Mouse (Mus musculus) kidney, postnatal 14 days (tissue): ENCODE results near the gene Ifngr1.

Experiments
- DNase-seq: peaks from one replicate; pipeline ENCODE4 v3.0.0; 2022; ENCODE audit warnings: mixed read lengths

Ifngr1 gene

DNA sequence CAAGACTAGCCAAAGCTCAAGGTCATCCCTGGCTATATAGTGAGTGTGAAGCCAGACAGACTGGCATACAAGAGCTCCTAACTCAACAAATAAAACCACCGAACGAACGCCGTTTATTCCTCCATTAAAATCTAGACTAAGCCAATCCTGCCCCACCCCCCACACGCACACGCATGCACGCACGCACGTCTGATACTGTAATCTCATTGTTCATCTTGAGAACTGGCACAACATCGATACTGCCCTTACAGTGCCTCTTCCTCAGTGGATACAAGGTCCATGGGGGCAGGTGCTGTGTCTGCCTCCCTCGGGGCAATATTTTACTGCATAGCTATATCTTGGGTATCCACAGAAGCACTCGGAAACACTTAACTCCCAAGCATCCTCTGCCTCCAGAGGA is 2.1 kb upstream of the Ifngr1 start:
- DNase-seq = no peak

DNA sequence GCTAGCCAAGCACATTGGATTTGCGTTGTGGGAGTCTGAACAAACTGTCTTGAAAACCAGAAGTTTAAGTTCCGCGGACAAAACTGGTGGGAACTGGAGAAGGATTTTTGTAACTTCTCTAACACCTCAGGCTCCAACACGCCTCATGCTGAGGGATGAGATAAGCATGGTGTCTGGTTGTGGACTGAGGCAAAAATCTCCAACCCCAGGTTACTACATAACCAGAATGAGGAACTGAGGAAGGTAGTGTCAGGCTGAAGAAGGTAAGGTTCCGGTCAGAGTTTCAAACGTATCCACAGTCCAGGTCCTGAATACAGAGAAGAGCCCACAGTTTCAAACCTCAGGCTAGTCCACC is 486 bp upstream of the Ifngr1 start:
- DNase-seq = no peak

DNA sequence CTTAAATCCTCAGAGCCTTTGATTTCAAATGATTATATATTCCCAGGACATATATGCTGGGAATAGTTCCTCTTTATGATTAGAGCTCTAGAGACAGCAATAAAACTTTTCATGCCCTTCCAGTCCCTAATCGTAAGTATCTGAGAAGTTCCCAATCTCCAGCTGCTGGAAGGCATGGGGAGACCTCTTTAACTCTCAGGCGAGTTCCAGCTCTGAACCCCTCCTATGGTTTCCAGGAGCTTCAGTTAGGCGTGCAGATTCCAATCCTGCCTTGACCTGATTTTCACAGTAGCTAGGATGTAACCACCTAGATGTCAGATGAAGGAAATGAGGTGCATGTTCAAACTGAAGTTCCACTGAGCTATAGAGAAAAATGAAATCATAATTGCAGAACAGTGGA is 807 bp downstream of the Ifngr1 start:
- DNase-seq = no peak

DNA sequence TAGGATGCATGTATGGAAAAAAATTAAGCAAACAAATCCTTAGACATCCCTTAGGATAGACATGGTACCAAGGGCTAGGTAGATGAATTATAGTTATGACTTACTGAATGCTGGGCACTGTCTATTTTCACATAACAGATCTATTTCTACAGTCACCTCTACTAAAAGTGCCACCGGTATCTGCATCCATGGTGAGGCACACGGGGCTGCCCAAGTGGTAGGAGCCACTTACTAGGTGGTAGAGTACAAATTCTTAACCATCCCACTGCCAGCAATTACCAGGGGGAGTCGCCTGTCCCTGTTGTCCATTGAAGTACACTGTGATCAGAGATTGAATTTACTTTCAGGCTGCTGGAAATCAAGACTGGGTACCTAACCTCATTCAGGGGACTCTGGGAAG is 1.5 kb downstream of the Ifngr1 start:
- DNase-seq = no peak

DNA sequence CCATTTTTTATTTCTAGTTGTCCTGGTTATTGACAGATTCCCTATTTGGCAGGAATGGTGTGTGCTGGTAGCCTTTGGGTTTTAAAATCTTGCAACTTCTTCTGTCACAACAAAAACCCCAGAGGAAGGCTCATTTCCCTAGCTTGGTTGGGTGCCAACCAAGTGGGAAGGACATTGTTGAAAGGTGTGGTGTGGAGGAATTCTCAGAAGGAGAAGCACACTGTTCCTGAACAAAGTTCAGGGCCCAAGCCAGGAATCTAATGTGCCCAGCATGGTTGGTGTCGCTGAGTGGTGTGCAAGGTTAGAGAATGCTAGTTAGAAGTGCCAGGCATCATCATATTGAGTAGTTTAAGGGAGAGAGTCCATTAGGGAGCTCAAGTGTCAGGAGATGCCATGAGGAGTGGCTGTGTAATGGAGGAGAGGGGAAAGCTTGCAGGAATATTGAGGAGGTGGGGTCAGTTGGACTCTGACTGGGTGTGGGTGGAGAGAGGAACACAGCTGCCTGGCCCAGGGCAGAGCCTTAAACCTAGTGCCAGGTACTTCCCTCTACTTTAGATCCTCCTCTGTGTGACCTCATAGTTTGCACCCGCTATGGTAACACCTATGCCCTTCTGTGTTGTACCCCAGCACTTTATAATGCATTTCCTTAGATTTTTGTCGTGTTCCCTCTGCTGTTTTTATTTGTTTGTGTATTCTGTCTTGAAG is 2.6 kb downstream of the Ifngr1 start:
- DNase-seq = peak; percentile 42

DNA sequence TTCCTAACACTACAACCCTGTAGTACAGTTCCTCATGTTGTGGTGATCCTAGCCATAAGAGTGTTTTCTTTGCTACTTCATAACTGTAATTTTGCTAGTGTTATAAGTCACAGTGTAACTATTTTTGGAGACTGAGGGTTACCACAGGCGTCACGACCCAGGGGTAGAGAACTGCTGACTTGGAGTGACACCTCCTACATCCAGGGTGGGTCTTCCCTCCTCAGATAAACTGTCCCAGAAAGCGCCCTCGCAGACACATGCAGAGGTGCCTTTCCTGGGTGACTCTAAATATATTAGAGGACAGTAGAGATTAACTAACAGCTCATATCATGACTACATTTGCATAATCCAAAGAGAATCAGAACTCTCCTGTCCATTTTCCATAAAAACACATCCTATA is 5.1 kb downstream of the Ifngr1 start:
- no peak for DNase-seq

DNA sequence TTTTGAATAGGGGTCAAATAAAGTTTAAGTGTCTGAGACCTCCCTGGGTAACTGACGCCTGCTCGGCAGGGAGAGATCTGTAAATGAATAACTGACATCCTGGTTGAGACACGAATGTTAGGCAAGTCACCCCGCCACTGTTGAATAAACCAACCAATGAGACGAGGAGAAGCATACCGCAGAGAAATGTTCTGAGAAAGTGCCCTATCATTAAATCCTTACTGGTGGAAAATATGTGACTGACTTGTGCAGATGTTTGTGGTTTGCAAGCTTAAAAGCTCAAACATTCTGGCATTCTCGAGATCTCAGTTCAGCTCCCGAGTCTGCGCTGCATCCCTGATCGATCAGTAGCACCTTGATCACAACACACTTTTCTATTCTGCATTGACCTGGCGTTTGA is 6.3 kb downstream of the Ifngr1 start:
- no peak for DNase-seq

DNA sequence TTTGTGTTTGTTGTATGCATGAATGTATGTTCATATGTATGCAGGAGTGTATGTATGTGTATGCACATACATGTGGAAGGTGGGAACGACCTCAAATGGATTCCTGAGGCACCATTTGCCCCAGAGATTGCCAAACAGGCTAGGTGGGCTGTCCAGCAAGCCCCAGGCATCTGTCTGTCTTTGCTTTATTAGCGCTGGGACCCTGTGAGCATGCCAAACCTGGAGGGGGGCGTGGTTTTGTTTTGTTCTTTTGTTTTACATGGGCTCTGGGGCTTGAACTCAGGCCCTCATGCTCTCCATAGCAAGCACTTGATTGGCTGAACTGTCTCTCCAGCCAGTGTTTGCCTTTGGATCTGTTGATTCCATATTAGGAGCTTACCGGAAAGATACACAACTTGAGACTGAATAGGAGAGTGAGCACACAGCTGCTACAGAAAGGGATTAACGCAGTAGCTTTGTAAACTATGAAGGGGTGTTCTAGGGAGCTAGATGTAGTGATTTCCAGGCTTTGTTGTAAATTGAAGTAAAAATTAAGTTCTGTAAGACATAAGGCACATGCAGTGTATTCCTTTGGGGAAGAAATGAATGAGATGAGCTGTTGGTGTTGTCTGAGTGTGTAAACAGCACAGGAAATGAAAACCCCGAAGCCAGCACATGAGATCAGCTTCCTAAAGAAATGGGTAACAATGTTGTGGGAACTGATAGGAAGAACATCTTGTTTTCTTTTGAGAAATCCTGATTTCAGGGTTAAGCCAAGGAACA is 7.8 kb downstream of the Ifngr1 start:
- DNase-seq = no peak

DNA sequence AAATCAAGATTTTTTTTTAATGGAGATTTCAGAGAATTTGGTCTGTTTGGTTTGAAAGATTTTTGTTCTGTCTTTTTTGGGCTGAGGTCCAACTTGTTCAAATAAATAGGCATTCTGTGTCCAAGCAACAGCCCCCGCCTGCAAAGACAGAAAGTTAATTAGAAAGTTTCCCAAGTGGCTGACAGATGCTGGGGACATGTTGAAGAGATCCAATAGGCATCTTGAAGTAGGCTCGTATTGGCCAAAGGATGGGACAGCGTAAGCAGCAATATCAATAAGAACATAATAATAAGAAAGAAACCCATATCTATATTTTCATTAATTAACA is 8.3 kb downstream of the Ifngr1 start:
- DNase-seq = no peak

DNA sequence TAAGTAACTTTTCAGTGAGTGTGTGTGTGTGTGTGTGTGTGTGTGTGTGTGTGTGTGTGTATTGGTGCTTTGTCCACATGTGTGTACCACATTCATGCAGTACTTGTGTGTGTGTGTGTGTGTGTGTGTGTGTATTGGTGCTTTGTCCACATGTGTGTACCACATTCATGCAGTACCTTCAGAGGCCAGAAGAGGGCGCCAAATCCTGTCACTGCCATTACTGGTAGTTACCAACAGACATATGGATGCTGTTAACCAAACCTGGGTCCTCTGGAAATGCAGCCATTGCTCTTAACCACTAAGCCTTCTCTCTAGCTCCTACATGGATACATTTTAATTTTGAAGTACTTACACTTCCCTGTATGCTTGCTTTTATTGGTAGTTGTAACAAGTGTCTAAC is 9.8 kb downstream of the Ifngr1 start:
- DNase-seq = peak; percentile 16

DNA sequence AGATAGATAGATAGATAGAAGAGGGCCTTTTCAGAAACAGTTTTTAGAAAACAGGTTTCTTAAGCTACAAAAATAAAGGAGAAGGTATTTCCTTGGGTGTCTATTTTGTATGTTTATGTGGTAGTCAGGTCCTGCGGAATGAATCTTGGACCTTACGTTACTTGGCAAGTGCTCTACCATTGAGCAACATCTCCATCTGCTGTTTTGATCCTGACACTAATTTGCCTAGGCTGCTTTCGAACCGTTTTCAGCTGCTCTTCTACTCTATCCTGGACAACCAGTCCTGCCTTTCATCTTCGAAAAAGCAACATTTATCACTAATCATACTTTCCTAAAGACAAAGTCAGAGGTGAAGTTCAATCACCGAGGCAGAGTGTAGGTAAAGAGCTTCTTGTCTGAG is 11.5 kb downstream of the Ifngr1 start:
- no peak for DNase-seq

DNA sequence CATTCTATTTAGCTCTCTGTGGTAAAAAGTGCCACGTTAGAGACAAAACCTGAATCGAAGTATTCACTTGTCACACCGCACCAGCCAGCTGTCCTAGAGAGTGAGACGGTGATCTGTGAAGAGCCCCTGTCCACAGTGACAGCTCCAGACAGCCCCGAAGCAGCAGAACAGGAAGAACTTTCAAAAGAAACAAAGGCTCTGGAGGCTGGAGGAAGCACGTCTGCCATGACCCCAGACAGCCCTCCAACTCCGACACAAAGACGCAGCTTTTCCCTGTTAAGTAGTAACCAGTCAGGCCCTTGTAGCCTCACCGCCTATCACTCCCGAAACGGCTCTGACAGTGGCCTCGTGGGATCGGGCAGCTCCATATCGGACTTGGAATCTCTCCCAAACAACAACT is 17.4 kb downstream of the Ifngr1 start:
- no peak for DNase-seq

DNA sequence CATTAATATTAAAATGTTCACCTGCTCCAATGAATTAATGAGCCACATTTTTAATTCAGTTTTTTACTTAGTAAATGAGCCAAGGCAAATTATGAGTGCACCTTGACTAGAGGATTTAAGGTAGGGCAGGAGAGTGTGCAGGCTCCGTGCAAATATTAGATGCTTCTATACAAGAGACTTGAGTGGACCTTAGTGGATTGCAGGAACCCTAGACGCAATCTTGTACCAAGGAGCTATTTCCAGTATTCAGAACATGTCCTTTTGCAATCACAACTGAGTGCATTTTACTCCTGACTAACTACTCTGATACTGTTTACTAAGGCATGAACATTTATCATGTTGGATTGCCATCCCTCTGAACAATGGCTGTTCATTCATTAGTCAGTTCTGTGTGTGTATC is 19.9 kb downstream of the Ifngr1 start:
- DNase-seq = no peak

DNA sequence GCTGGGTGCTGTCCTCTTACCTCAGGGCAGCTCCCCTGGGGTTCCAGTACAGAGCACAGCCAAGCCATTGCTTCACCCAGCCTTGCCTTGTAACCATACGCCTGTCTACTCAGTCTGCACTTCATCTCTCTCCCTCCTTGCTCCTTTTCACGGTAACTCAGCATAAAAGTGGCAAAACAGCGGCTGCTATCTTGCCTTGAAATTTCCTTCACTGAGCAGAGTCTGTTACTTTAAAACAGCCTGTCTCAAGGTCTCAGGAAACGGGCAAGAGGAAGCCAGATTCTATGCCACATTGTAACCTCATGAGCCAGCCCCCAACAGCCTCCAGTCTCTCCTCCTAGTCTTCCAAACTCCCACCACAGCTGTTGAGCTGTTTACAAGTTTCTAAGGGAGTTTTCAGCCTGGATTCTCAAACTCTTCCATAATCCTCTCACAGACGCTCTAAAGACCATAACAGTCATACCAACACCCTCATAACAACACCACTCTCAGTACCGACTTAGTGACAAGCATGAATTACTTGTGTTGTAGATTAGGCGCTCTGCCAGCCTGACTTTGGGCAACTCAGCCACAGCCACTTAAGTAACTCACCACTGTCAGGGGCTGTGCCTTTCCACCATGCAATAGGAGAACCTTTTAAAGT is 21.5 kb downstream of the Ifngr1 start:
- DNase-seq = peak; percentile 21

DNA sequence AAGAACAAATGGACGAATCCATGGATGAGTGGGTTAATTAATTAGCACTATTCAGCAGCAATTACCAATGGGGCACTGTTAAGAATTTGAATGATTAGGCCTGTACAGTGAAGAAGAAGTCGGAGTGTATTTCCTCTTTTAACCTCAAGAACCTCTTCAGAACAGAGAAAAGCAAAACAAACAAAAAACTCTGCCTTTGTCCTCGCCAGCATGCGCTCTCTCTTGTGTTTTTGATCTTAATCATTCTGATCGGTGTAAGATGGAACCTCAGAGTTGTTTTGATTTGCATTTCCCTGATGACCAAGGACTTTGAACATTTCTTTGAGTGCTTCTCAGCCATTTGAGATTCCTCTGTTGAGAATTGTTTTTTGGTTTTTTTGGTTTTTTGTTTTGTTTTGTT is 28.0 kb downstream of the Ifngr1 start:
- no peak for DNase-seq

DNA sequence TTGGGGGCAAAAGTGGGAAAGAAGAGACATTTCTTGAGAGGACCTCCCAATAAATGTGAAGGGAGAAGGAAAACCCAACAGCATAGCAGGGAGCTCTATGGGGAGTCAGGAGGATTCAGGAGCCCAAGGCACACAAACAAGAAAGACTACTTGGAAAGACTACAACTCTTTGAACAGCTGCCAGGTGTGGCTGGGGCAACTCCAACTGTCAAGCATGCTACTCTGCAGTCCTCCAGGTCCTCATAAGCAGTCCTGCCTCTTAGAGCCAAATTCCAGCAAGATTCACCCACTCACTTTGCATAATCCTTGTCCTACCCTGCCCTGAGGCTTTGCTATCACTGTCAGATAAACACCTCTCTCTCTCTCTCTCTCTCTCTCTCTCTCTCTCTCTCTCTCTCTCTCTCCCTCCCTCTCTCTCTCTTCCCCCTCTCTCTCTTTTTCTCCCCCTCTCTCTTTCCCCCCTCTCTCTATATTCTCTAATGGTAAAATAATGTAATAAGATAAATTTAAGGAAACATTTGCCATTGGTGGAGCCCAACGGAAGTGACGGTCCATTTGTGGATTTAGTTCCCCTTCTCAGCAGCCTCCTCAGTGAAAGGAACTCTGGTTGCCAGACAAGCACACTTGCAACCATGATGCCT is 29.8 kb downstream of the Ifngr1 start, which contains the start of gene Il22ra2:
TSS of gene Il22ra2 (plus strand) at position 591 of the 641 bp plus-strand sequence.
- no peak for DNase-seq

DNA sequence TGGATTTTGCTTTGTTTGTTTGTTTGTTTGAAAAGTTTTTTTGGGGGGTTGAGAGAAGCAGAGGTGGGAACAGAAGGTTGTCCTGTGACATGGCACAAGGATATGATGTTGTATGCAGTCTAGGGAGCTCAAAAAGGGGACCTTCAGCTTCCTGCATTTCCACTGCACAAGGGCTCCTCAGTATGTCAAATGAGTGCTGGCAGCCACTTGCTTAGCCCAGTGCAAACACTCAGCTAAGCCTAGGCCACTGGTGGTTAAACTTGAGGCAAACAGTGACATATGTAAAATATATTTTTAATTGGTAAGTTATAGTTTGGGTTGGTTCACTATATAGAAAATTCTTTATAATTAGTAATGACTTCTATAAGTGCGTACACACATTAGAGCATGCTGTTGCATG is 32.9 kb downstream of the Ifngr1 start:
- no peak for DNase-seq

DNA sequence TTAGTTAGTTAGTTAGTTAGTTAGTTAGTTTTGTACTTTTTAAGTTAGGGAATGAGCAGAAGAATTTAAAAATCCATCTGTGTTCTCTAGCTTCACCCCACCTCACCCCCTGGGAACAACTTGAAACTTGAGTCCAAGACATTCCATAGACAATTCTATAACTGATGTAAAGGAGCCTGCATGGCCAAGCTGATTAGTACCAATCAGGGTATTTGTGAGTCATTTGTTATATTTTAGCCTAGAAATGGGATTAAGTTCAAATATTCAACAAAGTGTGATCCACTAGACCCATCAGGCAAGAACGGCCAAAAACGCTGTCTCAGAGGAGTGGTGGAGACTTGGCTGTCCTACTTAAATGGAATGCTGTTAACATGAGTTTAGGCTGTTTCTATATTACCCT is 35.6 kb downstream of the Ifngr1 start:
- DNase-seq = no peak

DNA sequence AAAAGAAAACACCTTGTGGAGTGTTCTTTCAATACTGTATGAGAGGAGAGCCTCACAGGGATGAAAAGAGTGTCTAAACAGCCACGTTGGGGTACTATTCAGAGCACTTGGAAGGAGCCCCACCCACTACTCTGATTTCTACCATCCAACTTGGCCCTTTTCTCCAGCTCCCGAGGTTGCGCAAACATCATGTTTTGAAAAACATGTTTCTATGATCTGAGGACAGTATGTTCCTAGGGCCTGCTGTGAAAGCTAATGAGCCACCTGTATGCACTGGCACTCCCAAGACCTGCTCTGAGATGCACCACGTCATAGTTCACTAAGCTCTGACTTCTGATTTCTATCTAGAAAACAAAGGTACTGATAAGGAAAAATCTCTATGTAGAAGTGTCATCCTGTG is 36.0 kb downstream of the Ifngr1 start:
- no peak for DNase-seq

DNA sequence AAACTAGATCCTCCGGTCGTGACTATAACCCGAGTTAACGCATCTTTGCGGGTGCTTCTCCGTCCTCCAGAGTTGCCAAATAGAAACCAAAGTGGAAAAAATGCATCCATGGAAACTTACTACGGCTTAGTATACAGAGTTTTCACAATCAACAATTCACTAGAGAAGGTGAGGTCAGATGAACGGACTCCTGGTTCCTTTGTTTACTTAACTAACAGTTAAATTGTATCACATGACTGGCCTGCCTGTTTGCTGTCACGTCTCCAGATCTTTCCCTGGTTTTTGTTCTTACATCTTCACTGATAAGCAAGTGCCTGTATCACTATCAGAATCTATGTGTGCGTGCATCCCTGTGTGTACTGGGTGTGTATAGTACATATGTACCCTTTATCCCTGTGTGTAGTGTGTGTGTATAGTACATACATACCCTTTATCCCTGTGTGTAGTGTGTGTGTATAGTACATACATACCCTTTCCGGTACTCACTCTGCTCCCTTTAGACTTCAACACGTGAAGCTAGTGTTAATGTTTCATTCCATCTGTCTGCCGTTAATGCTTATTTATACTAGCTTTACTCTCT is 40.0 kb downstream of the Ifngr1 start:
- DNase-seq = no peak

DNA sequence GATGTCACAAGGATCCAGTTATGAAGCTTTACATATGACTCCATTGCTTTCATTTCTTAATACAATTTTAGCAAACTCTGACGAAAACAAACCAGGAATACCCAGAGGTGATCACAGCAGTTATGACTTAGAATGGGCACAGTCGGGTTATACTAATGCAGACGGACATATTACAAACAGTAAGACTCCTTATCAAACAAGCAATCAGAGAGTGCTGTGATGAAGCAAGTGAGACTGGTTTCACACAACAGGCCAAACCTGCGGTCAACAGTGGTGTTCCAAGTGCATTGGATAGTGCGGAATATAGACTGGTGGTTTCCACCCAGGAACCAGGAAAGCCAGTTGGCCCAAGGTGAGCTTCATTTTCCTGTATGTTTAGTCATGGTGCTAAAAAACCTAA is 47.1 kb downstream of the Ifngr1 start:
- no peak for DNase-seq

DNA sequence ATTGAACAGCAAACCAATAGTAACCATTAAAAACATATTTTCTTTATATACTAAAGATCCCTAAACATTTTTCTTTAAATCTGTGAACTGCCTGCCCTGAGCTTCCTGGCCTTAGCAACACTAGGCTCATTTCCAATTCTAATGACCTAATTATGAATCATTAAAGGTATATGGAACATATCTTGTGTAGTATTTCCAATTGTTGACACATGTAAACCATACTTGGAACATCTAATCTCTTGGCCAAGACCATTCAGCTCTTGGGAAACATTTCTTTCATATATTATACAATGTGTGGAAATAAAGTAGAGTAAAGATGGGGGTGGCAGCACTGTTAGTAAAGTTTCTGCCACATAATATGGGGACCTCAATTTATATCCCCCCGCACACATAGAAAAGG is 47.9 kb downstream of the Ifngr1 start:
- no peak for DNase-seq

DNA sequence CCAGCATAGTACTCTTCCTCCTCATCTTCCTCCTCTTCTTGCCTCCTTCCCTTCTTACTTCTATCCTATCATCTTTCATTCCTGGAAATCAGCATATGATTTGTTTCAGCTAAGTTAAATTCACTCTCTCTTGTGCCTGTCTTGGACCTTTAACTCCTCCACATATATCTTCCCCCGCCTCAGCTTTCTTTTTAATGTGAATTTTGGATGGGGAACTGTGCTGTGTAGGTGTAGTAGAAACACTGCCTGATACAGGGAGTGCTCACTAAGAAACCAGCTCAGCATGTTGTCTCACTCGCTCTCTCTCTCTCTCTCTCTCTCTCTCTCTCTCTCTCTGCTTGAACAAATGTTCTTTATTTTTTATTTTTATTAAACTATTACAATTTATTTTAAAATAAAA is 53.4 kb downstream of the Ifngr1 start:
- DNase-seq = no peak

DNA sequence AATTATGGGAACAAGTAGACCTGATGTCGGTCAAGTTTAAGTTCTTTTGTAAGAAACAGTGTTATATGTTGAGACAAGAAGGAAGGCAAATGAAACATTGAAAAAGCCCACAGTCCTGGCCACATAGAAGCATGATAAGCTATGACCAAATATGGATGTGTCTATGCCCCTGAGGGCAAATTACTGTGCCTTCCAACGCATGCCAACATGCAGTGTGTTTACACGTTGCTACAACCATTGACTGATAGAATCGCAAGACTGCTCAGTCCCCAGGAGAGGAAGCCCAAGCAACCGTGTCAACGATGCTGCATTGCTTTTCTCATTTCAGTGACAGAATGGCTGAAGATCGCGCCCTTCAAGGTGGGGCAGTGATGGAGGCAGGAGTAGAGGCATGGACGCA is 65.7 kb downstream of the Ifngr1 start:
- no peak for DNase-seq
